Mouse (Mus musculus) liver, embryonic 13.5 days (tissue): ENCODE measurements around the gene Foxn3. TPM values are rescaled to one million over a fixed set of nuclear protein-coding genes. Genes with fewer than 3 reads are reported as not detected.

Experiments used
- ATAC-seq: fragments of 200-750 bp; cut with Nextera tagmentation; 2 replicates; pipeline ENCODE4 v1.8.0; 2017; ENCODE audit warnings: low read depth, mild to moderate bottlenecking, moderate number of reproducible peaks, moderate library complexity
- DNase-seq: peaks from one replicate; pipeline ENCODE4 v3.0.0; 2022
- H3K27ac ChIP-seq: fragments of 300-500 bp; sonication (generic); 2 replicates; pipeline ENCODE4 v1.5.1; 2015; ENCODE audit warnings: moderate library complexity, mild to moderate bottlenecking, inconsistent platforms
- H3K27me3 ChIP-seq: fragments of 300-500 bp; sonication (generic); 2 replicates; pipeline ENCODE4 v1.6.1; 2015; ENCODE audit warnings: mild to moderate bottlenecking, inconsistent platforms
- H3K36me3 ChIP-seq: fragments of 300-500 bp; sonication (generic); 2 replicates; pipeline ENCODE4 v1.6.1; 2015; ENCODE audit warnings: mild to moderate bottlenecking, inconsistent platforms
- H3K4me1 ChIP-seq: fragments of 300-500 bp; sonication (generic); replicated peaks from 2 replicates; pipeline ENCODE4 v1.6.1; 2015; ENCODE audit warnings: inconsistent platforms
- H3K4me2 ChIP-seq: fragments of 300-500 bp; sonication (generic); 2 replicates; pipeline ENCODE4 v1.6.1; 2015; ENCODE audit warnings: inconsistent platforms, mild to moderate bottlenecking, moderate library complexity
- H3K4me3 ChIP-seq: fragments of 300-500 bp; sonication (generic); replicated peaks from 2 replicates; pipeline ENCODE4 v1.5.1; 2015; ENCODE audit warnings: mild to moderate bottlenecking, inconsistent platforms
- H3K9ac ChIP-seq: fragments of 300-500 bp; sonication (generic); 2 replicates; pipeline ENCODE4 v1.6.1; 2015; ENCODE audit warnings: mild to moderate bottlenecking, inconsistent platforms
- H3K9me3 ChIP-seq: fragments of 300-500 bp; sonication (generic); replicated peaks from 2 replicates; pipeline ENCODE4 v1.6.1; 2016; ENCODE audit warnings: inconsistent platforms
- WGBS: fragments of 180-500 bp; shearing (Covaris S2); methylation state at CpG from one replicate; pipeline ENCODE4 v1.1.7; 2015; ENCODE audit not compliant: insufficient replicate concordance; 5-methylcytosine and 5-hydroxymethylcytosine counted together
- polyA plus RNA-seq: library from polyadenylated mRNA; unstranded; fragments of >200 nt; fragmentation: Nextera tagmentation; extraction: Ambion mirVana; gene quantifications from 2 replicates; pipeline ENCODE4 v1.2.1, GENCODE M21; 2015

The Foxn3 gene
- polyA plus RNA-seq, 1 experiment from 2014 or later: 18.1 TPM

GRCm38 (mm10) chr12:99394676-99395075, 168.7 kb downstream of the Foxn3 start:
- 40% methylated on average over 5 of the region's 5 CpGs for WGBS
- ATAC-seq (no peak), DNase-seq (no peak)
- Histone ChIP-seq H3K4me2 (no peak overlapping the region; the same call in 1 of the 2 replicates), H3K9ac (no peak overlapping the region), H3K27ac (peak overlapping the region; percentile 61), H3K27me3 (no peaks in the 10 kb centered on the region), H3K9me3 (no peaks in the 10 kb centered on the region), H3K36me3 (no peaks in the 10 kb centered on the region), H3K4me1 (peaks cover 47% of the 10 kb centered on the region), H3K4me3 (no peak overlapping the region)

- no peaks in the 10 kb centered on the region for H3K36me3 ChIP-seq
Measured at GRCm38 (mm10) chr12:99393867-99394630, 169.3 kb downstream of the Foxn3 start.

GRCm38 (mm10) chr12:99392944-99393866, 170.2 kb downstream of the Foxn3 start:
- H3K36me3 ChIP-seq: peaks cover 6% of the 10 kb centered on the region
- peak; percentile 67 for ATAC-seq
- peak; percentile 69 for DNase-seq
- peaks cover 44% of the 10 kb centered on the region for H3K4me1 ChIP-seq
- WGBS: under 1% methylated on average over 68 of the region's 71 CpGs
- H3K27ac ChIP-seq: peak overlapping the region; percentile 79
- H3K27me3 ChIP-seq: no peaks in the 10 kb centered on the region
- peak overlapping the region; percentile 91 for H3K4me3 ChIP-seq
- no peaks in the 10 kb centered on the region for H3K9me3 ChIP-seq
- H3K9ac ChIP-seq: peak overlapping the region; percentile 84
- peak overlapping the region; percentile 98 for H3K4me2 ChIP-seq

More at GRCm38 (mm10) chr12:99393867-99394630, 169.3 kb downstream of the Foxn3 start:
- no peaks in the 10 kb centered on the region for H3K9me3 ChIP-seq
- DNase-seq: no peak
- H3K4me2 ChIP-seq: peak overlapping the region; percentile 98
- 52% methylated on average over 11 of the region's 11 CpGs for WGBS
- no peaks in the 10 kb centered on the region for H3K27me3 ChIP-seq
- peak overlapping the region; percentile 84; the same call in 1 of the 2 replicates for H3K9ac ChIP-seq
- H3K27ac ChIP-seq: peak overlapping the region; percentile 79
- peak overlapping the region; percentile 91 for H3K4me3 ChIP-seq
- H3K4me1 ChIP-seq: peaks cover 47% of the 10 kb centered on the region
- ATAC-seq: no peak

- Histone ChIP-seq H3K4me1 (peaks cover 44% of the 10 kb centered on the region), H3K9ac (peak overlapping the region; percentile 84), H3K27me3 (no peaks in the 10 kb centered on the region), H3K36me3 (peaks cover 13% of the 10 kb centered on the region), H3K4me2 (peak overlapping the region; percentile 98), H3K4me3 (peak overlapping the region; percentile 91), H3K27ac (peak overlapping the region; percentile 79), H3K9me3 (no peaks in the 10 kb centered on the region)
- under 1% methylated on average over 85 of the region's 87 CpGs for WGBS
- ATAC-seq (peak; percentile 88), DNase-seq (peak; percentile 97)
Measured at GRCm38 (mm10) chr12:99391942-99392880, 171.2 kb downstream of the Foxn3 start.

DNA sequence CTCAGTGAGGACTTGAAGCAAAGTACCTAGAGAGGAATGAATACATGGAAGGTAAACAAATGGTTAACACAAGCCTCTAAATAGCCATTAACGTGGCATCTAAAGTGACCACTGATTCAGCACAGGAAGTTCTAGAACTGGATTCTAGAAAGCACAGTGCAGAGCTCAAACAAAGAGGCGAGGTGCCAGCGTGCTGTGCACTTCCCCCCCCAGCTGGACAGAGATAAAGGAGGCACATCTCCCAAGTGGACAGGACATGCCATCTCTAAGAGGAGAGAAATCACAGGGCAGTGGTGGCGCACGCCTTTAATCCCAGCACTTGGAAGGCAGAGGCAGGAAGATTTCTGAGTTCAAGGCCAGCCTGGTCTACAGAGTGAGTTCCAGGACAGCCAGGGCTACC, 173.0 kb downstream of the Foxn3 start:
- H3K4me3 ChIP-seq: no peak overlapping the region
- no peak overlapping the region for H3K9ac ChIP-seq
- H3K27ac ChIP-seq: no peak overlapping the region
- H3K27me3 ChIP-seq: no peaks in the 10 kb centered on the region
- no peak overlapping the region for H3K4me2 ChIP-seq
- ATAC-seq (no peak), DNase-seq (no peak)
- no peaks in the 10 kb centered on the region for H3K9me3 ChIP-seq
- peaks cover 13% of the 10 kb centered on the region for H3K36me3 ChIP-seq
- H3K4me1 ChIP-seq: peaks cover 51% of the 10 kb centered on the region
- 54% methylated on average over 5 of the region's 5 CpGs for WGBS

DNA sequence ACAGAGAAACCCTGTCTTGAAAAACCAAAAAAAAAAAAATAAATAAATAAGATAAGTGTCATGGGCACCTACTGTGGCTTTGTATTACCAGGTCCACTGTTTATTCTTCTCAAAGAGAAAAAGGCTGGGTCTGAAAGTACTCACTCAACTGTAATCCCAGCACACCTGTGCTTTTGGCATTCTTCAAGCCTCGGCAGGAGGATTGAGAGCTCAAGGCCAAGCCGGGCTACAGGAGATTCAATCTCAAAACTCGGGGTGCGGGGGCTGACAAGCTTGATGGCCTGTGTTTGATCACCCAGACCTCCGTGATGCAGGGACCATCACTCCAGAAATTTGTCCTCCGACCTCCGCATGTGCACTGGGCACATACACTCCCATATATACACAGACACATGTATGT, 174.1 kb downstream of the Foxn3 start:
- H3K4me1 ChIP-seq: peaks cover 50% of the 10 kb centered on the region
- H3K36me3 ChIP-seq: peaks cover 13% of the 10 kb centered on the region
- WGBS: 76% methylated on average over 7 of the region's 7 CpGs
- H3K27ac ChIP-seq: no peak overlapping the region
- H3K9me3 ChIP-seq: no peaks in the 10 kb centered on the region
- no peak overlapping the region for H3K4me2 ChIP-seq
- no peak overlapping the region for H3K4me3 ChIP-seq
- no peaks in the 10 kb centered on the region for H3K27me3 ChIP-seq
- ATAC-seq: no peak
- no peak overlapping the region for H3K9ac ChIP-seq
- no peak for DNase-seq

DNA sequence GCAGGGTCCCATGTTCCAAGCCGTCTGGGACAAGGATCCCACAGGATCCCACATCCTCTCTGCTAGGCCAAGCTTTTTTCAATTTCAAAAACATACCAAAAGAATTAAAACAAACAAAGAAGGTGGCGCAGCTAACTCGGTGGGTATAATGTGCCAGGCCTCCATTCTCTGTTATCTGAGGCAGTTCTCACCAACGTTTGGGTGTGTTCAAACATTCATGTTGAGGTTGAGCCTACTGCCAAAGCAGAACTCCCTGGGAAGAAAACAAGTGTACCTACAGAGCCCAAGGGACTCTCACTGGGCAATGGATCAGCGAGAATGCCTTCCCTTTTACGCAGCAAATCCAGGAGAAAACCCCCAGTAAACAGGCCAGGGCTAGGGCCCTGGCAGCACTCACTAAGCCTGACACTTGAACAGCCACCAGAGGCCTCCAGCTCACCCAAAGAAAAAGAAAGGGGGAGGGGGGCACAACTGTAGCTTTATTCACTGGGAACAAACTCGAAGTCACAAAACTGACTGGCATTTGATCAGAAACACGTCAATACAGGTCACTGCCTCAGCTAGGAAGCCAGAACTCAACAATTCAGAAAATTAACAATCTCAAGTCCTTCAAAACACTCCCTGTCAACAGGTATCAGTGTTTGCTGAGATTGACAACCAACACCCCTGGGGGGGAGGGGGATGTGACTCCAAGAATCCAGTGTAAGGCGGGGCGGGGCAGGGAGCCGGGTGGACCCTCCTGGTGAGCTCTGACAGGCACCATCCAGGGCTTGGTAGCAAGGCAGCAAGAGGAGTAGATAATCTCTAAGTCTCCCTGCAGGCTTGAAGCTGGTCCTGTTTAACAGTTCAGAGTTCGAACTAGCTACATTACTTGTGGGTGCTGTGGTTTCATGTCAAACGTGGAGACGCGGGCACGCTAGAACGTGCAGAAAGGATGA, 177.2 kb downstream of the Foxn3 start:
- Histone ChIP-seq H3K4me1 (peaks cover 44% of the 10 kb centered on the region), H3K4me3 (no peak overlapping the region), H3K9ac (no peak overlapping the region), H3K9me3 (no peaks in the 10 kb centered on the region), H3K4me2 (no peak overlapping the region), H3K27ac (no peak overlapping the region), H3K27me3 (no peaks in the 10 kb centered on the region), H3K36me3 (peaks cover 27% of the 10 kb centered on the region)
- 0 out of 2 replicates have a peak, but pooled peaks have one; percentile 11 for ATAC-seq
- WGBS: 64% methylated on average over 17 of the region's 17 CpGs
- no peak for DNase-seq

DNA sequence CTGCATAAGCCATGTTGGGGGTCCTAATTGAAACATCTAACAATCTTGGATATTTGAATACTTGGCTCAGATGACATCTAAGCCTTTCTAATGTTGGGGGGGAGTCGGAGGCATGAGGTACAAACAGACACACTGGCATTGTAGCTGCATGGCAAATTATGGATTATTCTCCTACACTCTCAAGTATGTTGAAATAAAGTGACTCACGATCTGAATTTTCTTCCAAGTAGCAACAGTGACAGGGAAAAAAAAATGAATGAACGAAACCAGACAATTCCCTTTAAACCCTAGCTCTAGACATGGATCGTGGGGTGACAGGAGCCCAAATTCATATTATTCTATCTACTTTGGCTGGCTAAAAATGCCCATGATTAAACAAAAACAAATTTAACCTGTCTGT, 178.3 kb downstream of the Foxn3 start:
- DNase-seq (no peak), ATAC-seq (no peak)
- Histone ChIP-seq H3K36me3 (peaks cover 27% of the 10 kb centered on the region), H3K27ac (no peak overlapping the region), H3K9me3 (no peaks in the 10 kb centered on the region), H3K27me3 (no peaks in the 10 kb centered on the region), H3K4me2 (no peak overlapping the region), H3K4me1 (peaks cover 44% of the 10 kb centered on the region), H3K4me3 (no peak overlapping the region), H3K9ac (no peak overlapping the region)
- WGBS: 74% methylated on average over 4 of the region's 4 CpGs

DNA sequence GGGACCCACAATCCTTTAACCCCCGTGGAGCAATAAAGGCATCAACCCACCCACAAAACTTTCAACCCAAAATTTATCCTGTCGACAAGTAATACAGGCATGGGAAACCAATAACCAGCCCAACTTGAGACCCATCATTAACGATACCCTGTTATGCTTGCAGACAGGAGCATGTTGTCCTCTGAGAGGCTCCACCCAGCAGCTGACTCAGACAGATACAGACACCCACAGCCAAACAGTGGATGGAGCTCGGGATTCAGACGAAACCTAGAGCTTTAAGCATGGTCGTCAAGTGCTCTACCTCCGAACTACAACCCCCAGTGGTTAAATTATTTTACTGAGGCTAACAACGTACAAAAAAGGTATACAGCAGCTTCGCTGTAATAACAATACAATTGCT, 182.1 kb downstream of the Foxn3 start:
- whole genome bisulfite sequencing: 54% methylated on average over 9 of the region's 9 CpGs
- H3K9me3 ChIP-seq: no peaks in the 10 kb centered on the region

GRCm38 (mm10) chr12:99380855-99381262, 182.5 kb downstream of the Foxn3 start:
- ATAC-seq: no peak
- H3K27ac ChIP-seq: no peak overlapping the region
- peaks cover 60% of the 10 kb centered on the region for H3K4me1 ChIP-seq

More for the DNA sequence above, 182.1 kb downstream of the Foxn3 start:
- no peak overlapping the region for H3K4me2 ChIP-seq
- no peaks in the 10 kb centered on the region for H3K27me3 ChIP-seq
- no peak overlapping the region for H3K27ac ChIP-seq
- DNase-seq (no peak), ATAC-seq (peak; percentile 41; the same call in 1 of the 2 replicates)
- H3K36me3 ChIP-seq: peaks cover 14% of the 10 kb centered on the region; the same call in 1 of the 2 replicates
- H3K4me3 ChIP-seq: no peak overlapping the region
- no peak overlapping the region for H3K9ac ChIP-seq
- H3K4me1 ChIP-seq: peaks cover 65% of the 10 kb centered on the region

More at GRCm38 (mm10) chr12:99380855-99381262, 182.5 kb downstream of the Foxn3 start:
- Histone ChIP-seq H3K36me3 (peaks cover 14% of the 10 kb centered on the region; the same call in 1 of the 2 replicates), H3K9me3 (no peaks in the 10 kb centered on the region), H3K4me3 (no peak overlapping the region), H3K4me2 (no peak overlapping the region), H3K27me3 (no peaks in the 10 kb centered on the region), H3K9ac (no peak overlapping the region)
- WGBS: 37% methylated on average over 4 of the region's 4 CpGs
- no peak for DNase-seq
